Mouse (Mus musculus) layer of hippocampus, adult 18-20 months (tissue): Measurements from ENCODE around the gene Mthfsl. TPM values are rescaled to one million over a fixed set of nuclear protein-coding genes. Genes with fewer than 3 reads are reported as not detected.
"Not testable (repeated sequence)": the region's sequence is repeated elsewhere in the genome, so short reads cannot be mapped to it uniquely, and the experiment has no call there.

Experiments
- DNase-seq, 2 experiments: peaks; one replicate each; pipeline ENCODE4 v3.0.0; 2022; ENCODE audit warnings: low spot score in 2 of 2
- total RNA-seq, 2 experiments: library from RNA; stranded (reverse); gene quantifications; 2 replicates each; pipeline ENCODE4 v1.2.3; 2021

Mthfsl gene
- total RNA-seq, 2 experiments from 2014 or later = 26.9 to 30.5 TPM

DNA sequence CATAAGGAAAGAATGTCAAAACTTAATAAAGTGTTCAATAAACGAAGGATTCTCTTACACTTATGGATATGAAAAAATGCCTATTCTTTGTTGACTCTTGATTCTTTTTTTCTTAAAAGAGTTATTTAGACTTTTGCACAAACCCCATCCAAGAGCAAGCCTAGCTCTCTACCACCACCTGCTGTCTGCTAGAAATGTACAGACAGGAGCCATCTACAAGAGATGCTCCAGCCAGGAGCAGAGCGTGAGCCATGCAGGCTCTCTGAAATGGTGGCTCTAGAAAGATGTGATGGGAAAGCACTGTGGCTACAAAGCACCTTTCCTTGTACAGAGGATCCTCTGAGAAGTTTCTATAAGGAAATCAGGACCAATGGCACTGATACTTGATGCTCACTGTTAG lies 21.4 kb downstream of the Mthfsl start:
- DNase-seq = not testable (repeated sequence)

DNA sequence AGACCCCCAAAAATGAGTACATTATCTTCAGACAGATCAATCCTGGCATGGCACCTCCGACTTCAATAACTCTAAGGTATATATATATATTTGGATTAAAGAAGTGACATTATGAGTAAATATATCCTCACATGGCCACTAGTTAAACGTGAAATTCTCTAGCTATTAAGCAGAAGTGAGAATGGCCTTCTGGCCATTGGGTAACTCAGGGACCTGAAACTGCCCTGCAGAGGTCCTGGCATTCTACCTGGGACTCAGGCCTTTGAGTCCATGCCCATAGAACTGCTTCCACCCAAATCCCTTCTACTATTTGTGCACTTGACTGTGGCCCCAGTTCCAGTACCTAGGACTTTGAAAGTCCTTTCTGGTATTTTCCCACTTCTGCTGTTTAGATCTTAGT lies 28.8 kb downstream of the Mthfsl start:
- not testable (repeated sequence) for DNase-seq

DNA sequence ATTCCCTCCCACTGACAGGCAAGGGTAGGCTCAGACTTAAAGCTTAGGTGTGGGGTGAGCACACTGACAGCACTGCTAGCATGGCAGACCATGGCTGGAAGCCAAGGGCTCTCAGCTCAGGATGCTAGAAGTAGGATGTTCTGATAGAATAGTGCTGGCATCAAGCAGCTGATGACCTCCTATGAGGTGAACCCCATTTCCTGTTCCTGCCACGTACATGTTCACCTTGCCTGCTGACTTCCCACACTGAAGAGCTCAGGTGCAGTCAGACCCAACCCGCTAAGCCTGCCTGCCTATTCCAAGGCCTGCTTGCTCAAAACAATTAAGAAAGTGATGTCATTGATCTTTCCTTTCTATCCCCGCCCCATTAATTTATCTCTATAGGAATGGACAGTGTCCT lies 30.6 kb downstream of the Mthfsl start:
- DNase-seq = not testable (repeated sequence)

DNA sequence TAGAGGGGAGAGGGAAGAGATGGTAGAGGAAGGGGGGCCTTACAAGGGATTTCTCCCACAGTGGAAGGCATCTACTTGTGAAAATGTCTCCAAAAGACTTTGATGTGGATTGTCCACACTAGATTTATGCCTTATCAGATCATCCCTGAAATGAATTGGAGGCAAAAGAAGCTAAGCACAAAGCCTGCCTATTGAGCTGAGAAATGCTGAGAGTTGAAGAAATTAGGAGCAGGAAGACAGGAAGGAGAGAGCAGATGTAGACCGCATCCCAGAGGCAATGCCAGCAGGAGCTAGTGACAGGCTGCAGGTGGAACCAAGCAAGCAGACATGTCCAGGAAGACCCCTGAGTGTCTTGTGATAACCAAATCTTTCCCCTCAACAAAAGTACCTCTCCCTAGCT lies 33.4 kb downstream of the Mthfsl start:
- DNase-seq = not testable (repeated sequence)

DNA sequence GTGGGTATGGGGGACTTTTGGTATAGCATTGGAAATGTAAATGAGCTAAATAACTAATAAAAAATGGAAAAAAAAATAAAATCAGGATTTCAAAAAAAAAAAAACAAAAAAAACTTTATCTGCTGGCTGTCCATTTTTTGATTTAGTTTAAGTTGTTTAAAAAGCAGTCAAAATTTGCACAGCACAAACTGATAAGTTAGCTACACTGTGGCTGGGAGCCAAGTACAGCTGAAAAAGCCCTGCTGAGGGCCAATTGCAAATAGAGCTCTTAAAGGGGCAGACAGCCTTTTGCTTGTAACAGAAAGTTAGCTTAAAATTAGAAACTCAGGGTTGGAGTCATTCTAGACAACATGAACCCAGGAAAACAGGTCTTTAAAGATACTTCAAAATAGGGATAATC lies 61.8 kb downstream of the Mthfsl start:
- DNase-seq = not testable (repeated sequence)

GRCm38 (mm10) chr9:88650742-88651141 lies 69.4 kb downstream of the Mthfsl start:
- DNase-seq = not testable (repeated sequence)

Other genes with a start within 250 kb of the Mthfsl start
- gene Syncrip, start 237.7 kb downstream of the Mthfsl start, total RNA-seq = 10 to 100 TPM; 58.9 to 60.3 TPM
- gene Zfp949, start 172.3 kb downstream of the Mthfsl start, total RNA-seq = 10 to 100 TPM; 22.3 to 23.9 TPM
- under 1 TPM; 0.71 to 0.72 TPM for gene Trim43a, start 139.4 kb downstream of the Mthfsl start, total RNA-seq
- not detected for gene Bcl2a1d, start 11.6 kb upstream of the Mthfsl start, total RNA-seq
- under 1 TPM in 1 of 2 experiments, not detected in 1; 0.23 TPM for gene Trim43c, start 118.9 kb upstream of the Mthfsl start, total RNA-seq
- not detected for gene Bcl2a1a, start 236.6 kb upstream of the Mthfsl start, total RNA-seq